Mouse (Mus musculus): ENCODE results near the gene Siglece. TPM values are rescaled to one million over a fixed set of nuclear protein-coding genes. Genes with fewer than 3 reads are reported as not detected.
A peak's percentile ranks its signal among the peaks of the same experiment; 100 is the strongest.
"Not testable (repeated sequence)": the region's sequence is repeated elsewhere in the genome, so short reads cannot be mapped to it uniquely, and the experiment has no call there.

Gene Siglece
- polyA plus RNA-seq (2015; fragmentation: Nextera tagmentation; extraction: Ambion mirVana) = 0.62 and 0.70 TPM in 2 replicates

DNA sequence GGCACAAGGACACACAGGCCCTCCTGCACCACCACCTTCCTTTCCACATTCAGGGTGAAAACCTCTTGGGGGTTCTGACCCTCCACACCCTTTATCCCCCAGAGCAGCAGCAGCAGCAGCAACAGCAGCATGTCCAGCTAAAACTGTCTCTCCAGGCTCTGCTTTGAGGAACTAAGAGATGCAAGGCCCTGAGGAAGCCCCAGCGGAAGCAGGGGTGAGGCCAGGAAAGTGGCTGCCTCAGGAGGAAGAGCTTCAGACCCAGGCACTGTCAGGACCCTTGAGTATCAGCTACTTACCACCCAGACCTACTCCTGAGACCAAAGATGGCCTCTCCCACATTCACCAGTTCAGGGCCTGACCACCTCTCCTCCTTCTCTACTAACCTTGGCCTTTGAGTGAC lies at the start of gene Siglece:
Gene Siglece, minus strand, starts transcription at position 160 of the 400 bp plus-strand sequence.
- Histone ChIP-seq H3K9me3 (no peaks in the 10 kb centered on the region), H3K4me2 (replicated peaks) (no peak within 1 kb of the TSS), H3K36me3 (no peaks in the 10 kb centered on the region), H3K27me3 (no peaks in the 10 kb centered on the region), H3K9ac (no peak within 1 kb of the TSS), H3K27ac (no peak within 1 kb of the TSS), H3K4me3 (no peak within 1 kb of the TSS), H3K4me1 (no peaks in the 10 kb centered on the region)
- 61% methylated on average over 1 of the region's 1 CpGs for WGBS
- no peak for ATAC-seq (ENCODE audit: low FRiP score, low read depth)

DNA sequence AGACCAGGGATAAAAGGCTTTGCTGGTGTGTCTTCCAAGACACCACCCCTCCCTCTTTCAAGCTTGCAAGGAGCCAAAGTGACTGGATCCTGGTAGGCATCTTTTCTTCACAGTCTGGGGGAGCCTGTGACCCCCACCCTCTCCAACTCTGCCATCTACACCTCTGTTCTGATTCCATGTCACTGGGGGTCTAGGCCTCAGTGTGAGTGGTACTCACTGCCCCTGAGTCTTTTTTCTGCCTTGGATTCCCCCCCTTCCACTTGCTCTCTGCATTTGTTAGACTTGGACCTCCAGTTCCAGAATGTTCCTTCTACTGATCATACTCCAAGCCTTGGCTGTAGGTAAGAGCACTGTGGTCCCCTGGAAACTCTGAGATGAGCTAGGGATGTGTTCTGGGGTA lies 30.2 kb upstream of the Siglece start, which contains the start of gene Klk14:
Gene Klk14, plus strand, starts transcription at position 301 of the 400 bp plus-strand sequence.
- Histone ChIP-seq H3K4me1 (no peaks in the 10 kb centered on the region), H3K9me3 (no peaks in the 10 kb centered on the region), H3K27ac (no peak within 1 kb of the TSS), H3K9ac (no peak within 1 kb of the TSS), H3K4me3 (no peak within 1 kb of the TSS), H3K4me2 (replicated peaks) (no peak within 1 kb of the TSS), H3K27me3 (no peaks in the 10 kb centered on the region), H3K36me3 (no peaks in the 10 kb centered on the region)
- no peak for ATAC-seq (ENCODE audit: low FRiP score, low read depth)

DNA sequence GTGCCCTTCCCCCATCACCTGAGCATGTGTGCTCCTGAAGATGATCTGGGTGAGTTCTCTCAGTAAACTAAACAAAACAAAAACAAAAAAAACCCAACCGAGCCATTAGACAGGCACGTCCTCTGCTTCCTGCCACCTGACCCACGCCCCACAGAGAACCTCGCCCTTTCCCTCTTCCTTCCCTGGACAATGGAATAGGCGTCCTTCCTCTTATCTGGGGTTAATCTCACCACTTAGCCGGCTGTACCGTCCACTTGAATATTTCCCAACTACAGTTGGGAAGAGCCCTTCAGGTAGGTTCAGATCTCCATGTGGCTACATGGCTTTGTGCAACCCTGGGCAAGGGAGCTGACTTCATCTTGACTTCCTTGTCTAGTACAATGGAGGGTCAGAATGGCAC lies 25.1 kb upstream of the Siglece start:
- ATAC-seq (ENCODE audit: low FRiP score, low read depth) = no peak
- Histone ChIP-seq H3K4me1 (no peaks in the 10 kb centered on the region), H3K9me3 (no peaks in the 10 kb centered on the region), H3K27ac (no peak overlapping the region), H3K27me3 (no peaks in the 10 kb centered on the region), H3K4me2 (replicated peaks) (no peak overlapping the region), H3K9ac (no peak overlapping the region), H3K4me3 (no peak overlapping the region), H3K36me3 (no peaks in the 10 kb centered on the region)
- WGBS = 72% methylated on average over 7 of the region's 7 CpGs

DNA sequence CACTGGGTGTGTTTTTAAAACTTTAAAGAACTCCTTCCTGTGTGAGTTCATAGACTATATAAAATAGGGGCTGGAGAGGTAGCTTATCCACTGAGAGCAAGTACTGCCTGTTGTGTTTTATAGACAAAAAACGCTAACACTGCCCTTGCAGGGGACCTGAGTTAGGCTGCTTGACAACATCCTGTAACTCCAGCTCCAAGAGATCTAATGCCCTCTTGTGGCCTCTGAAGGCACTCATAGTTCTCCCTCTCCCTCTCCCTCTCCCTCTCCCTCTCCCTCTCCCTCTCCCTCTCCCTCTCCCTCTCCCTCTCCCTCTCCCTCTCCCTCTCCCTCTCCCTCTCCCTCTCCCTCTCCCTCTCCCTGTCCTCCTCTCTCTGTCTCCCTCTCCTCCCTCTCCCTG lies 22.6 kb upstream of the Siglece start:
- not testable (repeated sequence) for H3K4me2 ChIP-seq (replicated peaks); H3K27ac ChIP-seq; H3K27me3 ChIP-seq; H3K9me3 ChIP-seq; H3K9ac ChIP-seq; H3K4me3 ChIP-seq; ATAC-seq (ENCODE audit: low FRiP score, low read depth); H3K4me1 ChIP-seq
- WGBS = 17% methylated on average over 1 of the region's 1 CpGs
- H3K36me3 ChIP-seq = peaks cover 11% of the 10 kb centered on the region

DNA sequence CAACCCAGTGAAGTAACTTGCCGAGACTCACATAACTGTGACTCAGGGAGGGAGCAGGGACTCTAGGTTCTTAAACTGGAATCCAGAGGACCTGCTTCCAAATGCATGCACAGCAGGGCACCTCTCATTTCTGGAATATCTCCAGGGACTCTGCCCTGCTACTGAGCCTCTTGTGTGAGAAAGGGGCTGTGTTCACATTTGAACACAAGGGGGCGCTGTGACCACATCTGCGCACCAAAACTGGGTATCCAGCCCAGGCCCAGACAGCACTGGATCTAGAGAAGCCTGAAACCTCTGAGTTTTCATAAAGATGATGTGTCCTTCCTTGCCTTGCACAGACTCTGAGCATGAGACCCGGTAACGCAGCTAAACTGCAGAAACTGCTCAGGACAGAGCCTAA lies 21.0 kb upstream of the Siglece start:
- H3K9me3 ChIP-seq = peaks cover 21% of the 10 kb centered on the region; the same call in 1 of the 2 replicates
- no peak for ATAC-seq (ENCODE audit: low FRiP score, low read depth)
- no peak overlapping the region for H3K27ac ChIP-seq
- peaks cover 26% of the 10 kb centered on the region for H3K36me3 ChIP-seq
- no peak overlapping the region for H3K4me2 ChIP-seq (replicated peaks)
- H3K4me1 ChIP-seq = no peaks in the 10 kb centered on the region
- no peak overlapping the region for H3K4me3 ChIP-seq
- H3K9ac ChIP-seq = no peak overlapping the region
- 20% methylated on average over 5 of the region's 5 CpGs for WGBS
- H3K27me3 ChIP-seq = no peaks in the 10 kb centered on the region

DNA sequence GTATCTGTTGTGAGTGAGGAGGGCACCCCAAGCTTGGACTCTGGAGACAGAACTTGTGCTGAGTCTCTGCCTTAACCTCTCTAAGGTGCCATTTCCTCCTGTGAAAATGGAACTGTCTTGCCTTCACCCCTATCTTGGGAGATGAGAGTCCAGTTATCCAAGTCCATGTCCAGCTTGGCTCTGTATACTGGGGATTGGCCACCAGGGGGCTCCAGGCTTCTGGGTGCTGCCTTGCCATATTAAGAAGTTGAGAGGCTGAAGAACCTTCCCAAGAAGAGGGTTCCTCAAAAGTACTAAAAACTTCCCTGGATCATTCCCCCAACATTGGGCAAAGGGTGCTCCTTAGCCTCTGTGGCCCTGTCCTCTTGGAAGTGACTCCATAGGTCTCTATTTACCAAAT lies 18.6 kb upstream of the Siglece start:
- Histone ChIP-seq H3K27me3 (no peaks in the 10 kb centered on the region), H3K9ac (no peak overlapping the region), H3K27ac (no peak overlapping the region), H3K4me2 (replicated peaks) (no peak overlapping the region), H3K4me1 (no peaks in the 10 kb centered on the region), H3K9me3 (peaks cover 24% of the 10 kb centered on the region; the same call in 1 of the 2 replicates), H3K4me3 (no peak overlapping the region), H3K36me3 (peaks cover 47% of the 10 kb centered on the region)
- ATAC-seq (ENCODE audit: low FRiP score, low read depth) = no peak

DNA sequence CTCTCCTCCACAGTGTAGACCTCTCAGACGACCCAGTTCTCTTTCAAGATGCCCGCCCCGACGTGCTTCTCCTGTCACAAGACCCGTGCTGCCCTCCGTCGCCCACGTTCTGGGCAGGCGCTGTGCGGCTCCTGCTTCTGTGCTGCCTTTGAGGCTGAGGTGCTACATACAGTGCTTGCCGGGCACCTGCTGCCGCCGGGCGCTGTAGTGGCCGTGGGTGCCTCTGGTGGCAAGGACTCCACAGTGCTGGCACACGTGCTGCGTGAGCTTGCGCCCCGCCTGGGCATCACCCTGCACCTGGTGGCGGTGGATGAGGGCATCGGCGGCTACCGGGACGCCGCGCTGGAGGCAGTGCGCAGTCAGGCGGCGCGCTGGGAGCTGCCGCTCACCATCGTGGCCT lies 15.1 kb upstream of the Siglece start:
- 89% methylated on average over 32 of the region's 32 CpGs for WGBS
- no peak for ATAC-seq (ENCODE audit: low FRiP score, low read depth)
- peaks cover 47% of the 10 kb centered on the region for H3K36me3 ChIP-seq
- H3K4me1 ChIP-seq = peaks cover 7% of the 10 kb centered on the region
- no peaks in the 10 kb centered on the region for H3K27me3 ChIP-seq
- H3K4me2 ChIP-seq (replicated peaks) = no peak overlapping the region
- no peak overlapping the region for H3K9ac ChIP-seq
- peaks cover 24% of the 10 kb centered on the region; the same call in 1 of the 2 replicates for H3K9me3 ChIP-seq
- H3K4me3 ChIP-seq = no peak overlapping the region
- H3K27ac ChIP-seq = no peak overlapping the region

DNA sequence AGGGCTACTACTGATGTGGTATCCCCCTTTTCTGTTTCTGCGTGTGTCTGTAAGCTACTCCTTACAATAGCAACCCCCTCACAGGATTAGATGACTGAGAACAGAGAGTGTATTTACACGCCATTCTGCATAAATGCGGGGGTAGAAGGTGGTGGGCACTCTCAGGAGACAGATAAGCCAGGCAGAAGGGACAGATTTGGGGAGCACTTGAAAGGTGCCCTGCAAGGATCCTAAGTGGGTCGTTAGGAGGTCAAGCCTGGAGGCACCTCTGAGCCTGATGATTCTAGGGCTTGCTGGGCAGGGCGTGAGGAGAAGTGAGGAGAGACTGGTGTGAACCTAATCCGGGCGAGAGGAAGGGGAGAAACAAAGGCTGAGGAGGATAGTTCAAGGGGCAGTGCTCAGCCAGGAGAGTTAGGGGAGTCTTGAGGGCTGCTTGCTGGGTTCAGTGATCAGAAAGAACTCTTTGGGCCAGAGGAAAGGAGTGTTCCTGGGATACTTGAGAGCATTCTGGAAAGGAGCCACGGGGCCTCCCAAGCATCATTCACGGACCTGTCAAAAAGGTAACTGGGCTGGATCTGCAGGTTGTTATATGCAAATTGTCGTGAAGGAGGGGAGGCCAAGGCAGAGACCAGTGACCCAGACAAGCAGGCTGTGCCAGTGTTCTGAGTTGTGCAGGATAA lies 12.8 kb upstream of the Siglece start:
- H3K36me3 ChIP-seq = peaks cover 38% of the 10 kb centered on the region
- 13% methylated on average over 10 of the region's 10 CpGs for WGBS
- H3K27ac ChIP-seq = no peak overlapping the region
- peak overlapping the region; percentile 73 for H3K4me3 ChIP-seq
- peaks cover 7% of the 10 kb centered on the region for H3K4me1 ChIP-seq
- peaks cover 21% of the 10 kb centered on the region; the same call in 1 of the 2 replicates for H3K9me3 ChIP-seq
- peak overlapping the region; percentile 86 for H3K4me2 ChIP-seq (replicated peaks)
- H3K9ac ChIP-seq = peak overlapping the region; percentile 81
- no peaks in the 10 kb centered on the region for H3K27me3 ChIP-seq
- ATAC-seq (ENCODE audit: low FRiP score, low read depth) = no peak

DNA sequence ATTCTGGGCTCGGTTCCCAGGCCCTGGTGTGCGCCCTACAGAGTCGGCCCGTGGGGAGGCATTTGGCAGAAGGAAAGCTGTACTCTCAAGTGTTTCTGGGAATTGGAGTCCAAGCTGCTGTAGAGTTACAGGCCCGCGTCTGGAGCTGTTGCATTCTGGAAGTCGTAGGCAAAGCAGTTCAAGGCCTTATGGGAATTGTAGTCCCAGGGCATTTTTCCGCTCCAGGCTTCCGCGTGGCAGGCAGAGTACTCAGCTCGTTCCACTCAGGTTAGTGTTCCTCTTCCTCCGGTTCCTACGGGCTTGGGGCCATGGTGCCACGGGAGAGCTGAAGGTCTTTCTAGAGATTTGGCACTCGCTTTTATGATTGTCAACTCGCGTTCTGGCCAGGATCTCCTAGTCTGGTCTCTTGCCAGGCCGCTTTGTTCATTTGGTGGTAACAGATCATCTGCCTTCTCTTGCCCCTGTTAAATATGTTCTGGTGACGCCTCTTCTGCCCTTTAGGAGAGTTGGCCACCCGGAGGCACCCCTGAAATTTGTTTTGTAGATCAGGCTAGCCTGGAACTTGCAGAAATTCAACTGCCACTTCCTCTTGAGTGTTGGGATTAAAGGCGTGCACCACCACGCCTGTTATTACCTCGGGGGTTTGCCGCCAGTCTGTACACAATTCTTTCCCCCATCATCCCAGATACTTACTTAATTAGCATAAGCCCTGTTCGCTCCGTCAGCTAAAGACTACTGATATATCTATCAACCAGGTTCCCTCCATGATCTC lies 12.0 kb upstream of the Siglece start, which contains the start of gene Ctu1:
Gene Ctu1, plus strand, starts transcription at position 208 of the 772 bp plus-strand sequence.
- peaks cover 31% of the 10 kb centered on the region for H3K36me3 ChIP-seq
- peaks cover 13% of the 10 kb centered on the region; the same call in 1 of the 2 replicates for H3K9me3 ChIP-seq
- H3K27ac ChIP-seq = no peak within 1 kb of the TSS
- ATAC-seq (ENCODE audit: low FRiP score, low read depth) = peak; percentile 95
- peak within 1 kb of the TSS; percentile 73 for H3K4me3 ChIP-seq
- H3K4me1 ChIP-seq = peaks cover 7% of the 10 kb centered on the region
- WGBS = under 1% methylated on average over 26 of the region's 26 CpGs
- H3K27me3 ChIP-seq = no peaks in the 10 kb centered on the region
- peak within 1 kb of the TSS; percentile 86 for H3K4me2 ChIP-seq (replicated peaks)
- H3K9ac ChIP-seq = peak within 1 kb of the TSS; percentile 81

DNA sequence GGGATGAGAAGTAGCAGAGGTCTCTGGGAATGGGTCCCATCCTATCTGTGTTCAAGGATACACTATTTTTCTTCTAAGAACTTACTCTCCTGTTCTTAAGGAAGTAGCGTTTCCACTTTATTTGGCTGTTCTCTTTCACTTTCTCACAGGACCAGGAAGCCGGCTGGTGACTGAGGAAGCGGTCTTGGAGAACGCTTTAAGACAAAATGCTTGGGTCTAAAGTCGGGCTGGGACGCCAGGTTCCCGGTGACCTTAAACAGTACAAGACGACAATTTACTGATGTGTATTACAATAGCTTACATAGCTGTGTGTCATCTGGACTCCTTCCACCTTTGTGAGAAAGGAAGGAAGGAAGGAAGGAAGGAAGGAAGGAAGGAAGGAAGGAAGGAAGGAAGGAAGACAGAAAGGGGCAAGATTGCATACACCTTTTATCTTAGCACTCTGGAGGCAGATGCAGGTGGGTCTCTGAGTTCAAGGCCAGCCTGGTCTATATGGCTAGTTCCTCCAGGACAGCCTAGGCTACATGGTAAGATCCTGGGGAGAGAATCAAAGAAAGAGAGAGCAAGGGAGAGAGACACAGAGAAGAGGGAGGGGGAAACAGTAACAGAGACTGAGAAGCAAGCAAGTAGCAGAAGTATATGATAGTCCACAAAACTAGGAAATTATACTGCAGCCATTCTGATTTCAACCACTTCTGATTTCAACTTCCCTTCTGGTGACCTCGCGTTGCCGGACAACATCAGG lies 11.3 kb upstream of the Siglece start:
- peak overlapping the region; percentile 73 for H3K4me3 ChIP-seq
- H3K4me1 ChIP-seq = peaks cover 7% of the 10 kb centered on the region
- peak overlapping the region; percentile 86 for H3K4me2 ChIP-seq (replicated peaks)
- H3K9me3 ChIP-seq = peaks cover 6% of the 10 kb centered on the region; the same call in 1 of the 2 replicates
- H3K27ac ChIP-seq = no peak overlapping the region
- ATAC-seq (ENCODE audit: low FRiP score, low read depth) = peak; percentile 38; the same call in 1 of the 2 replicates
- H3K36me3 ChIP-seq = peaks cover 23% of the 10 kb centered on the region
- 68% methylated on average over 11 of the region's 11 CpGs for WGBS
- H3K9ac ChIP-seq = peak overlapping the region; percentile 57
- no peaks in the 10 kb centered on the region for H3K27me3 ChIP-seq

DNA sequence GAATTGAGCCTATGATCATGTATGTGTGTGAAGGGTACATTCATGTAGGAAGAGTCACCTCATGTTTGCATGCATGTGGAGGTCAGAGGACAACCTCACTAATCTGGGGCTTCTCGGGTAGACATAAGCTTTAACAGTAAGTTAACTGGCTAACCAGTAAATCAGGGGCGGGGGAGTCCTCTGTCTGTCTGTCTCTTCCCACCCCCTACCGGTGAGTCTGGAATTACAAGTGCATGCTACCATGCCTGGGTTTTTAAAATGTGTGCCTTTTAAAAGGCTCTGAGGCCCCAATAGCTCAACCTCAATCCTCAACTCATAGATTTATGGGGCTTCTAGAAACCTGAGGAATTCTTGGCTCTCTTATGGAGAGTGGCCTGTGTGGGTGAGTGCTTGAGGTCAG lies 8.6 kb upstream of the Siglece start:
- Histone ChIP-seq H3K9me3 (no peaks in the 10 kb centered on the region), H3K4me2 (replicated peaks) (no peak overlapping the region), H3K4me1 (peaks cover 7% of the 10 kb centered on the region), H3K4me3 (no peak overlapping the region), H3K27me3 (no peaks in the 10 kb centered on the region), H3K36me3 (no peaks in the 10 kb centered on the region), H3K9ac (no peak overlapping the region), H3K27ac (no peak overlapping the region)
- 22% methylated on average over 3 of the region's 3 CpGs for WGBS
- ATAC-seq (ENCODE audit: low FRiP score, low read depth) = no peak

DNA sequence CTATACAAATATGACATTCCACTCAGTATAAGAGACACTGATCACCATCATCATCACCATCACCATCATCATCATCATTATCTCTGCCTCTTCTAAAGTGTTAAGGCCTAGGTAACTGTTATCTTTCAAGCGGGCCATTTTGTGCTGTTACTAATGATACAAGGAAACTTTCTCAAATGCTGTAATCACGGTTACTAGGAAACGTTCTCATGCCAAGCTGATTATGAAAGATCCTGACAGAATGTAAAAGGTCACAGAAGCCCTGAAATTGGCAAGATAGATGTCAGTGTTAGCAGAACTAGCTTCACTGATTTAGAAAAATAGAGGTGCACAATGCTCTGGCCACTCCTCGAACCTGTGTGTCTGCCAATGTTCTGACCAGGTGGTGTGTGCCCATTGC lies 7.3 kb upstream of the Siglece start:
- H3K27me3 ChIP-seq; H3K9ac ChIP-seq; ATAC-seq (ENCODE audit: low FRiP score, low read depth); H3K4me3 ChIP-seq; H3K9me3 ChIP-seq; H3K27ac ChIP-seq; H3K36me3 ChIP-seq; H3K4me2 ChIP-seq (replicated peaks); H3K4me1 ChIP-seq: not testable (repeated sequence)
- WGBS = 84% methylated on average over 4 of the region's 4 CpGs
